Mouse (Mus musculus) limb, embryonic 15.5 days (tissue): ENCODE measurements at regions not wholly inside any gene's neighbourhood (a gene's known extent, or its start where the extent isn't known, plus 50 kb on each side); places are given as distances from the start of the nearest gene placed in this dataset.

Experiments used
- ATAC-seq: fragments of 200-750 bp; cut with Nextera tagmentation; 2 replicates; pipeline ENCODE4 v1.8.0; 2017; ENCODE audit warnings: low read depth, moderate TSS enrichment; ENCODE audit not compliant: insufficient number of reproducible peaks, low FRiP score, low TSS enrichment
- H3K27ac ChIP-seq: fragments of 300-500 bp; sonication (generic); 2 replicates; pipeline ENCODE4 v1.5.1; 2015; ENCODE audit warnings: moderate library complexity, mild to moderate bottlenecking, inconsistent platforms
- H3K27me3 ChIP-seq: fragments of 300-500 bp; sonication (generic); 2 replicates; pipeline ENCODE4 v1.6.1; 2015; ENCODE audit warnings: inconsistent platforms
- H3K36me3 ChIP-seq: fragments of 300-500 bp; sonication (generic); 2 replicates; pipeline ENCODE4 v1.6.1; 2015; ENCODE audit warnings: inconsistent platforms
- H3K4me1 ChIP-seq: fragments of 300-500 bp; sonication (generic); 2 replicates; pipeline ENCODE4 v1.6.1; 2015; ENCODE audit warnings: inconsistent platforms
- H3K4me2 ChIP-seq: fragments of 300-500 bp; sonication (generic); 2 replicates; pipeline ENCODE4 v1.6.1; 2015; ENCODE audit warnings: mild to moderate bottlenecking, inconsistent platforms
- H3K4me3 ChIP-seq: fragments of 300-500 bp; sonication (generic); 2 replicates; pipeline ENCODE4 v1.5.1; 2015; ENCODE audit warnings: mild to moderate bottlenecking, inconsistent platforms
- H3K9ac ChIP-seq: fragments of 300-500 bp; sonication (generic); 2 replicates; pipeline ENCODE4 v1.6.1; 2015; ENCODE audit warnings: inconsistent platforms
- H3K9me3 ChIP-seq: fragments of 300-500 bp; sonication (generic); 2 replicates; pipeline ENCODE4 v1.6.1; 2016; ENCODE audit warnings: inconsistent platforms
- WGBS: fragments of 180-500 bp; shearing (Covaris S2); methylation state at CpG from one replicate; pipeline ENCODE4 v1.1.7; 2015; 5-methylcytosine and 5-hydroxymethylcytosine counted together

GRCm38 (mm10) chr5:120251697-120252401, 135.6 kb downstream of the Rbm19 start:
- Histone ChIP-seq H3K4me3 (peak overlapping the region; percentile 4; the same call in 1 of the 2 replicates), H3K36me3 (no peaks in the 10 kb centered on the region), H3K9me3 (no peaks in the 10 kb centered on the region), H3K9ac (no peak overlapping the region), H3K4me2 (peak overlapping the region; percentile 22; the same call in 1 of the 2 replicates), H3K4me1 (peaks cover 8% of the 10 kb centered on the region), H3K27me3 (peaks cover 68% of the 10 kb centered on the region), H3K27ac (no peak overlapping the region)
- 7% methylated on average over 22 of the region's 22 CpGs for WGBS
- ATAC-seq = no peak

GRCm38 (mm10) chr5:120252551-120252950, 136.3 kb downstream of the Rbm19 start:
- H3K4me1 ChIP-seq = peaks cover 8% of the 10 kb centered on the region
- ATAC-seq = no peak

GRCm38 (mm10) chr5:120262715-120263273, 146.5 kb downstream of the Rbm19 start:
- ATAC-seq = no peak
- no peaks in the 10 kb centered on the region for H3K36me3 ChIP-seq
- H3K9ac ChIP-seq = no peak overlapping the region
- H3K4me2 ChIP-seq = no peak overlapping the region
- peaks cover 51% of the 10 kb centered on the region for H3K27me3 ChIP-seq
- no peak overlapping the region for H3K27ac ChIP-seq
- no peaks in the 10 kb centered on the region for H3K4me1 ChIP-seq
- H3K4me3 ChIP-seq = no peak overlapping the region
- H3K9me3 ChIP-seq = no peaks in the 10 kb centered on the region
- 45% methylated on average over 14 of the region's 14 CpGs for WGBS

More at GRCm38 (mm10) chr5:120252551-120252950, 136.3 kb downstream of the Rbm19 start:
- Histone ChIP-seq H3K27me3 (peaks cover 68% of the 10 kb centered on the region), H3K4me3 (no peak overlapping the region), H3K4me2 (no peak overlapping the region), H3K9me3 (no peaks in the 10 kb centered on the region), H3K27ac (no peak overlapping the region), H3K36me3 (no peaks in the 10 kb centered on the region), H3K9ac (no peak overlapping the region)
- WGBS = 13% methylated on average over 8 of the region's 8 CpGs

GRCm38 (mm10) chr5:120269416-120269860, 153.2 kb downstream of the Rbm19 start:
- H3K9me3 ChIP-seq = no peaks in the 10 kb centered on the region
- WGBS = 12% methylated on average over 22 of the region's 22 CpGs
- no peak overlapping the region for H3K27ac ChIP-seq
- no peak overlapping the region for H3K4me3 ChIP-seq
- peaks cover 8% of the 10 kb centered on the region; the same call in 1 of the 2 replicates for H3K4me1 ChIP-seq
- peak overlapping the region; percentile 10; the same call in 1 of the 2 replicates for H3K4me2 ChIP-seq
- H3K9ac ChIP-seq = no peak overlapping the region
- no peak for ATAC-seq
- no peaks in the 10 kb centered on the region for H3K36me3 ChIP-seq
- peaks cover 55% of the 10 kb centered on the region for H3K27me3 ChIP-seq

GRCm38 (mm10) chr5:120270887-120271616, 154.8 kb downstream of the Rbm19 start:
- no peak overlapping the region for H3K4me3 ChIP-seq
- 25% methylated on average over 14 of the region's 14 CpGs for WGBS
- H3K4me2 ChIP-seq = no peak overlapping the region
- H3K9me3 ChIP-seq = no peaks in the 10 kb centered on the region
- peaks cover 8% of the 10 kb centered on the region; the same call in 1 of the 2 replicates for H3K4me1 ChIP-seq
- H3K27ac ChIP-seq = no peak overlapping the region
- no peak overlapping the region for H3K9ac ChIP-seq
- no peaks in the 10 kb centered on the region for H3K36me3 ChIP-seq
- H3K27me3 ChIP-seq = peaks cover 51% of the 10 kb centered on the region
- ATAC-seq = no peak

- WGBS = 66% methylated on average over 9 of the region's 9 CpGs
- Histone ChIP-seq H3K4me1 (peaks cover 8% of the 10 kb centered on the region), H3K36me3 (no peaks in the 10 kb centered on the region), H3K9ac (no peak overlapping the region), H3K9me3 (no peaks in the 10 kb centered on the region), H3K27ac (no peak overlapping the region), H3K4me3 (no peak overlapping the region), H3K27me3 (peaks cover 60% of the 10 kb centered on the region), H3K4me2 (no peak overlapping the region)
- ATAC-seq = no peak
These were observed 155.3 kb upstream of the Lhx5 start for GRCm38 (mm10) chr5:120276229-120276628.

- Histone ChIP-seq H3K9ac (no peak overlapping the region), H3K27me3 (peaks cover 79% of the 10 kb centered on the region), H3K36me3 (no peaks in the 10 kb centered on the region), H3K9me3 (no peaks in the 10 kb centered on the region), H3K27ac (no peak overlapping the region), H3K4me3 (no peak overlapping the region), H3K4me2 (no peak overlapping the region), H3K4me1 (peaks cover 8% of the 10 kb centered on the region; the same call in 1 of the 2 replicates)
- no peak for ATAC-seq
- WGBS = 3% methylated on average over 13 of the region's 13 CpGs
These were observed 151.2 kb upstream of the Lhx5 start for GRCm38 (mm10) chr5:120280321-120280720.

GRCm38 (mm10) chr5:120280991-120281602, 150.4 kb upstream of the Lhx5 start:
- H3K9me3 ChIP-seq = no peaks in the 10 kb centered on the region
- no peak overlapping the region for H3K9ac ChIP-seq
- H3K4me2 ChIP-seq = no peak overlapping the region
- no peak overlapping the region for H3K27ac ChIP-seq
- 3% methylated on average over 22 of the region's 22 CpGs for WGBS
- no peak overlapping the region for H3K4me3 ChIP-seq
- H3K27me3 ChIP-seq = peaks cover 81% of the 10 kb centered on the region
- peaks cover 8% of the 10 kb centered on the region; the same call in 1 of the 2 replicates for H3K4me1 ChIP-seq
- H3K36me3 ChIP-seq = no peaks in the 10 kb centered on the region
- no peak for ATAC-seq

- 33% methylated on average over 18 of the region's 18 CpGs for WGBS
- H3K4me2 ChIP-seq = no peak overlapping the region
- peaks cover 87% of the 10 kb centered on the region for H3K27me3 ChIP-seq
- no peak overlapping the region for H3K27ac ChIP-seq
- no peak overlapping the region for H3K4me3 ChIP-seq
- no peak overlapping the region for H3K9ac ChIP-seq
- no peak for ATAC-seq
- H3K4me1 ChIP-seq = peaks cover 8% of the 10 kb centered on the region; the same call in 1 of the 2 replicates
- H3K9me3 ChIP-seq = no peaks in the 10 kb centered on the region
- H3K36me3 ChIP-seq = no peaks in the 10 kb centered on the region
These were observed 149.5 kb upstream of the Lhx5 start for GRCm38 (mm10) chr5:120281840-120282565.

GRCm38 (mm10) chr5:120284625-120285024, 146.9 kb upstream of the Lhx5 start:
- ATAC-seq = no peak
- Histone ChIP-seq H3K36me3 (no peaks in the 10 kb centered on the region), H3K9ac (no peak overlapping the region), H3K4me2 (no peak overlapping the region), H3K27ac (no peak overlapping the region), H3K4me1 (peaks cover 8% of the 10 kb centered on the region; the same call in 1 of the 2 replicates), H3K27me3 (peaks cover 87% of the 10 kb centered on the region), H3K4me3 (no peak overlapping the region), H3K9me3 (no peaks in the 10 kb centered on the region)
- 50% methylated on average over 8 of the region's 8 CpGs for WGBS

- Histone ChIP-seq H3K27ac (no peak overlapping the region), H3K9ac (no peak overlapping the region), H3K27me3 (peaks cover 83% of the 10 kb centered on the region), H3K4me1 (peaks cover 7% of the 10 kb centered on the region; the same call in 1 of the 2 replicates), H3K4me2 (no peak overlapping the region), H3K4me3 (no peak overlapping the region), H3K9me3 (no peaks in the 10 kb centered on the region), H3K36me3 (no peaks in the 10 kb centered on the region)
- WGBS = 24% methylated on average over 9 of the region's 9 CpGs
- no peak for ATAC-seq
These were observed 146.5 kb upstream of the Lhx5 start for GRCm38 (mm10) chr5:120285036-120285435.
